In genomic region chr4:126200656-126201055, GRCm38 (mm10) we compare ENCODE assay signal across 8 mouse cellular contexts. TPM values are rescaled to one million over a fixed set of nuclear protein-coding genes. Genes with fewer than 3 reads are reported as not detected.
DNase-seq lines count a peak whose midpoint lies in the region; ATAC-seq lines count a peak whose summit lies in the region.

No protein-coding gene starts in this region.

- H3K27ac ChIP-seq in kidney, embryonic 14.5 days (ENCODE audit: low read depth, low read length) = no peak overlapping the region
- peak overlapping the region; percentile 61 for H3K27ac ChIP-seq in brown adipose tissue, adult 24 weeks (replicated peaks; ENCODE audit: low read depth, low read length)
- H3K27ac ChIP-seq in hindbrain, embryonic 13.5 days = no peak overlapping the region
- H3K27ac ChIP-seq in midbrain, embryonic 11.5 days (ENCODE audit: low read depth, low read length) = no peak overlapping the region

- WGBS in kidney, embryonic 14.5 days = 42% methylated on average over 2 of the region's 2 CpGs
- 65% methylated on average over 2 of the region's 2 CpGs for WGBS in hindbrain, embryonic 13.5 days
- 72% methylated on average over 2 of the region's 2 CpGs for WGBS in midbrain, embryonic 11.5 days

- H3K36me3 ChIP-seq in kidney, embryonic 14.5 days (ENCODE audit: control insufficient read depth, insufficient read depth, low read length) = 0 out of 2 replicates have a peak, but pooled peaks cover 2% of the 10 kb centered on the region
- H3K36me3 ChIP-seq in hindbrain, embryonic 13.5 days = no peaks in the 10 kb centered on the region
- peaks cover 2% of the 10 kb centered on the region; the same call in 1 of the 2 replicates for H3K36me3 ChIP-seq in midbrain, embryonic 11.5 days (ENCODE audit: control insufficient read depth, insufficient read depth, low read length)

- H3K9me3 ChIP-seq in kidney, embryonic 14.5 days (ENCODE audit: control insufficient read depth, low read length) = no peaks in the 10 kb centered on the region
- H3K9me3 ChIP-seq in hindbrain, embryonic 13.5 days = no peaks in the 10 kb centered on the region
- H3K9me3 ChIP-seq in midbrain, embryonic 11.5 days (ENCODE audit: control insufficient read depth, low read length) = no peaks in the 10 kb centered on the region

- no peaks in the 10 kb centered on the region for H3K27me3 ChIP-seq in kidney, embryonic 14.5 days (ENCODE audit: control insufficient read depth, insufficient read depth, low read length)
- H3K27me3 ChIP-seq in hindbrain, embryonic 13.5 days = no peaks in the 10 kb centered on the region
- H3K27me3 ChIP-seq in midbrain, embryonic 11.5 days (ENCODE audit: control insufficient read depth, insufficient read depth, low read length) = no peaks in the 10 kb centered on the region

- peak overlapping the region; percentile 90; the same call in 1 of the 2 replicates for H3K9ac ChIP-seq in kidney, embryonic 14.5 days (ENCODE audit: low read depth, low read length)
- H3K9ac ChIP-seq in hindbrain, embryonic 13.5 days = peak overlapping the region; percentile 81
- peak overlapping the region; percentile 92; the same call in 1 of the 2 replicates for H3K9ac ChIP-seq in midbrain, embryonic 11.5 days (ENCODE audit: low read length)

- peak overlapping the region; percentile 60 for H3K4me2 ChIP-seq in kidney, embryonic 14.5 days (replicated peaks; ENCODE audit: low read depth, low read length)
- peak overlapping the region; percentile 66 for H3K4me2 ChIP-seq in hindbrain, embryonic 13.5 days
- peak overlapping the region; percentile 76 for H3K4me2 ChIP-seq in midbrain, embryonic 11.5 days

- H3K4me3 ChIP-seq in kidney, embryonic 14.5 days (ENCODE audit: low read length) = peak overlapping the region; percentile 76
- H3K4me3 ChIP-seq in brown adipose tissue, adult 24 weeks (ENCODE audit: insufficient read depth, low read depth, low read length) = peak overlapping the region; percentile 51
- H3K4me3 ChIP-seq in hindbrain, embryonic 13.5 days = peak overlapping the region; percentile 65
- H3K4me3 ChIP-seq in midbrain, embryonic 11.5 days (ENCODE audit: low read depth, low read length) = peak overlapping the region; percentile 83

- peaks cover 14% of the 10 kb centered on the region for H3K4me1 ChIP-seq in kidney, embryonic 14.5 days (ENCODE audit: control insufficient read depth, insufficient read depth, low read length)
- peaks cover 23% of the 10 kb centered on the region for H3K4me1 ChIP-seq in brown adipose tissue, adult 24 weeks (ENCODE audit: control insufficient read depth, insufficient read depth, insufficient read length, low read length)
- H3K4me1 ChIP-seq in hindbrain, embryonic 13.5 days (replicated peaks) = peaks cover 45% of the 10 kb centered on the region
- H3K4me1 ChIP-seq in midbrain, embryonic 11.5 days (ENCODE audit: control insufficient read depth, insufficient read depth, low read length) = peaks cover 13% of the 10 kb centered on the region

- no peak for ATAC-seq in kidney, embryonic 14.5 days (ENCODE audit: low FRiP score, low TSS enrichment)
- no peak for ATAC-seq in hindbrain, embryonic 13.5 days (ENCODE audit: low FRiP score)
- no peak for ATAC-seq in midbrain, embryonic 11.5 days (ENCODE audit: low FRiP score)

- no peak for DNase-seq in kidney, postnatal 4 days
- DNase-seq in midbrain, embryonic 11.5 days (ENCODE audit: low spot score, missing footprints) = no peak
- DNase-seq in adrenal gland, postnatal 36 days = no peak
- DNase-seq in layer of hippocampus, postnatal 14 days (ENCODE audit: low spot score in 2 of 2) = no peak
- no peak for DNase-seq in embryo, embryonic 10 days (ENCODE audit: low spot score)

RNA-seq across cellular contexts. Expression of gene Thrap3, which starts 1.9 kb away (rescaled TPM):
- 141 and 281 TPM in 2 replicates for polyA plus RNA-seq in kidney, embryonic 14.5 days (2014; fragmentation: Nextera tagmentation; extraction: Ambion mirVana)
- polyA plus RNA-seq in brown adipose tissue, adult 24 weeks (2012; ENCODE audit: insufficient read depth, insufficient read length, missing spikeins) = 65.6 and 120 TPM in 2 replicates
- polyA plus RNA-seq in hindbrain, embryonic 13.5 days (2015; fragmentation: Nextera tagmentation; extraction: Ambion mirVana) = 163 and 166 TPM in 2 replicates
- 192 and 219 TPM in 2 replicates for polyA plus RNA-seq in midbrain, embryonic 11.5 days (2014; fragmentation: Nextera tagmentation; extraction: Ambion mirVana)
- total RNA-seq in adrenal gland, postnatal 36 days (2021) = 100 to 1,000 TPM; 186 to 192 TPM
- 100 to 1,000 TPM; 142 to 149 TPM for total RNA-seq in layer of hippocampus, postnatal 14 days (2021)

RNA-seq across cellular contexts. Expression of gene Sh3d21, which starts 37.4 kb away (rescaled TPM):
- 7.3 and 8.7 TPM in 2 replicates for polyA plus RNA-seq in kidney, embryonic 14.5 days (2014; fragmentation: Nextera tagmentation; extraction: Ambion mirVana)
- 2.1 and 3.5 TPM in 2 replicates for polyA plus RNA-seq in brown adipose tissue, adult 24 weeks (2012; ENCODE audit: insufficient read depth, insufficient read length, missing spikeins)
- 1.3 and 1.4 TPM in 2 replicates for polyA plus RNA-seq in hindbrain, embryonic 13.5 days (2015; fragmentation: Nextera tagmentation; extraction: Ambion mirVana)
- polyA plus RNA-seq in midbrain, embryonic 11.5 days (2014; fragmentation: Nextera tagmentation; extraction: Ambion mirVana) = 1.4 TPM in 2 replicates
- total RNA-seq in adrenal gland, postnatal 36 days (2021) = 1 to 10 TPM; 2.9 to 3.8 TPM
- 1 to 10 TPM; 1.2 to 1.8 TPM for total RNA-seq in layer of hippocampus, postnatal 14 days (2021)

RNA-seq across cellular contexts. Expression of gene Eva1b, which starts 53.1 kb away (rescaled TPM):
- polyA plus RNA-seq in kidney, embryonic 14.5 days (2014; fragmentation: Nextera tagmentation; extraction: Ambion mirVana) = 96.1 and 124 TPM in 2 replicates
- polyA plus RNA-seq in brown adipose tissue, adult 24 weeks (2012; ENCODE audit: insufficient read depth, insufficient read length, missing spikeins) = 8.6 and 13.5 TPM in 2 replicates
- 15.0 and 15.5 TPM in 2 replicates for polyA plus RNA-seq in hindbrain, embryonic 13.5 days (2015; fragmentation: Nextera tagmentation; extraction: Ambion mirVana)
- 22.4 and 24.8 TPM in 2 replicates for polyA plus RNA-seq in midbrain, embryonic 11.5 days (2014; fragmentation: Nextera tagmentation; extraction: Ambion mirVana)
- total RNA-seq in adrenal gland, postnatal 36 days (2021) = 10 to 100 TPM; 24.1 to 29.0 TPM
- total RNA-seq in layer of hippocampus, postnatal 14 days (2021) = 1 to 10 TPM; 6.5 to 6.7 TPM

RNA-seq across cellular contexts. Expression of gene Map7d1, which starts 55.5 kb away (rescaled TPM):
- polyA plus RNA-seq in kidney, embryonic 14.5 days (2014; fragmentation: Nextera tagmentation; extraction: Ambion mirVana) = 35.6 and 43.3 TPM in 2 replicates
- 27.0 and 28.4 TPM in 2 replicates for polyA plus RNA-seq in brown adipose tissue, adult 24 weeks (2012; ENCODE audit: insufficient read depth, insufficient read length, missing spikeins)
- 79.5 and 81.8 TPM in 2 replicates for polyA plus RNA-seq in hindbrain, embryonic 13.5 days (2015; fragmentation: Nextera tagmentation; extraction: Ambion mirVana)
- polyA plus RNA-seq in midbrain, embryonic 11.5 days (2014; fragmentation: Nextera tagmentation; extraction: Ambion mirVana) = 61.8 and 68.7 TPM in 2 replicates
- 10 to 100 TPM; 47.7 to 84.9 TPM for total RNA-seq in adrenal gland, postnatal 36 days (2021)
- total RNA-seq in layer of hippocampus, postnatal 14 days (2021) = 100 to 1,000 TPM; 222 to 233 TPM
